Mouse (Mus musculus) lung, embryonic 16.5 days (tissue): Measurements from ENCODE around the gene Arhgef28. TPM values are rescaled to one million over a fixed set of nuclear protein-coding genes. Genes with fewer than 3 reads are reported as not detected.
"Not testable (repeated sequence)": the region's sequence is repeated elsewhere in the genome, so short reads cannot be mapped to it uniquely, and the experiment has no call there.

ENCODE experiments used
- ATAC-seq: fragments of 200-750 bp; cut with Nextera tagmentation; 2 replicates; pipeline ENCODE4 v1.8.0; 2017; ENCODE audit warnings: low read depth, mild to moderate bottlenecking, moderate library complexity
- H3K27ac ChIP-seq: fragments of 300-500 bp; sonication (generic); 2 replicates; pipeline ENCODE4 v1.5.1; 2014; ENCODE audit warnings: mild to moderate bottlenecking, control low read depth, low read length
- H3K27me3 ChIP-seq: fragments of 300-500 bp; sonication (generic); 2 replicates; pipeline ENCODE4 v1.6.1; 2014; ENCODE audit warnings: low read depth, low read length, mixed read lengths; ENCODE audit not compliant: control insufficient read depth, insufficient read depth
- H3K36me3 ChIP-seq: fragments of 300-500 bp; sonication (generic); 2 replicates; pipeline ENCODE4 v1.6.1; 2014; ENCODE audit warnings: low read length; ENCODE audit not compliant: control insufficient read depth, insufficient read depth
- H3K4me1 ChIP-seq: fragments of 300-500 bp; sonication (generic); replicated peaks from 2 replicates; pipeline ENCODE4 v1.6.1; 2014; ENCODE audit warnings: low read length, mixed read lengths; ENCODE audit not compliant: control insufficient read depth, insufficient read depth
- H3K4me2 ChIP-seq: fragments of 300-500 bp; sonication (generic); 2 replicates; pipeline ENCODE4 v1.6.1; 2014; ENCODE audit warnings: low read depth, low read length, control low read depth
- H3K4me3 ChIP-seq: fragments of 300-500 bp; sonication (generic); 2 replicates; pipeline ENCODE4 v1.5.1; 2014; ENCODE audit warnings: mild to moderate bottlenecking, low read length, control low read depth
- H3K9ac ChIP-seq: fragments of 300-500 bp; sonication (generic); 2 replicates; pipeline ENCODE4 v1.6.1; 2014; ENCODE audit warnings: low read length, control low read depth
- H3K9me3 ChIP-seq: fragments of 300-500 bp; sonication (generic); 2 replicates; pipeline ENCODE4 v1.6.1; 2016; ENCODE audit warnings: low read length; ENCODE audit not compliant: control insufficient read depth
- WGBS: fragments of 180-500 bp; shearing (Covaris S2); extraction: QIAGEN DNeasy Blood & Tissue Kit; methylation state at CpG from one replicate; pipeline ENCODE4 v1.1.7; 2014; 5-methylcytosine and 5-hydroxymethylcytosine counted together
- polyA plus RNA-seq: library from polyadenylated mRNA; unstranded; fragments of >200 nt; fragmentation: Nextera tagmentation; extraction: Ambion mirVana; gene quantifications from 2 replicates; pipeline ENCODE4 v1.2.1, GENCODE M21; 2015

The Arhgef28 gene
- polyA plus RNA-seq, 1 experiment from 2014 or later, result 21.7 TPM

DNA sequence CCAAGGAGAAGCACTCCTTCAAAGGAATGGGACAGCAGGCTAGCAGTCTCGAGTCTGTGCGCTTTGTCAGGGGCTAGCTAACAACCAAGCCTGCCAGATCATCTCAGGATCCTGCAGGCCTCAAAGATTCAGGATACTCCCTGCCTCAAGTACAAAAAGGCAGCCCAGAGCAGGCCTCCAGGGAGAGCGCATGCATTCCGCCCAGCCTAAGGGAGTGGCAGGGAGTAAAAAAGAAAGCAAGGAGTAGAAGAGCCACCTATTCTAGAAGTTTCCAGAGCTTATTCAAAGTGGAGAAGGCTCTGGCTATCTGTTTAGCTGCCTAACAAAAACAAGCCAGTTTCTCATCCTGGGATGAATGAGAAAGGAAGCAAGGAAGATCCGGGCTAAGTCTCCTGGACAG, 128.0 kb downstream of the Arhgef28 start:
- no peak overlapping the region for H3K27ac ChIP-seq
- H3K9me3 ChIP-seq, result no peaks in the 10 kb centered on the region
- H3K36me3 ChIP-seq, result no peaks in the 10 kb centered on the region
- H3K4me1 ChIP-seq, result peaks cover 2% of the 10 kb centered on the region; the same call in 1 of the 2 replicates
- H3K4me3 ChIP-seq, result no peak overlapping the region
- H3K27me3 ChIP-seq, result no peaks in the 10 kb centered on the region
- H3K9ac ChIP-seq, result no peak overlapping the region
- WGBS, result 78% methylated on average over 5 of the region's 5 CpGs
- H3K4me2 ChIP-seq, result no peak overlapping the region
- no peak for ATAC-seq

DNA sequence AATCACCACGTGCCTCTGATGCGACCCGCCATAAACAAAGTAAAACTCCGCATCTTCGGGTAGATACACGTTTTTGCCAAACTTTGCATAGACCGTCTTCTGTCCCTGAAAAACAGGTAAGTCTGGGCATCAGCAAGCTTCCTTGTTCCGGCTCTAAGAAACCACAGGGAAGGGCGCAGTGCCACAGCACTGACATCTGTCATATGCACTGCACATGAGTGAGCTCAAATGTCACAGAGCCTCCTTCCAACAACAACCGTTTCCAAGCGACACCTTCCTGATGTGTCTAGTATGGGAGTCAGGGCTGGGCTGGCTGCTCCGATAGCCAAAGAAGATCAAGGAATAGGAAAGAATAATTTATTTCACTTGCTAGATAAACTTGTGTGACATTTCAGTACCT, 129.0 kb downstream of the Arhgef28 start:
- no peak for ATAC-seq
- no peaks in the 10 kb centered on the region for H3K36me3 ChIP-seq
- peaks cover 2% of the 10 kb centered on the region; the same call in 1 of the 2 replicates for H3K4me1 ChIP-seq
- H3K27me3 ChIP-seq, result no peaks in the 10 kb centered on the region
- WGBS, result 85% methylated on average over 12 of the region's 12 CpGs
- H3K27ac ChIP-seq, result no peak overlapping the region
- no peak overlapping the region for H3K4me3 ChIP-seq
- no peak overlapping the region for H3K4me2 ChIP-seq
- no peak overlapping the region for H3K9ac ChIP-seq
- no peaks in the 10 kb centered on the region for H3K9me3 ChIP-seq

DNA sequence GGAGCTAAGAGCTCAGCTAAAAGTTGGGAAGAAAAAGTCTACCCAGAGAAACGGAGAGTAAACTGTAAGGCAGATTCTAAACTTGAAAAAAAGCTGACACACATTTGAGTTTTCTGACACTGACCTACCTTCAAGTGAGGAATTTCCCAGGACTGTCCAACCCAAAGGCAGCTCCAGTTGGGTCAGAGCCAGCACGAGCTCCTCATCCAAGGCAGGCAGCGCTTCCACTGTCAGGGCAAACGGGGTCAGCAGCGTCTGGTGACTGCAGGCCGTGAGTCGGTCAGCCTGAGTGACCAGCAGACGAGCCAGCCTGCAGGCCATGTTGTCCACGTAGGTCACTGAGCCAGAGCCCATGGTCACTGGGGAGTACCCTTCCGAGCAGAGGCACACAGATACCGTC, 131.4 kb downstream of the Arhgef28 start:
- H3K36me3 ChIP-seq, result no peaks in the 10 kb centered on the region
- H3K9me3 ChIP-seq, result no peaks in the 10 kb centered on the region
- no peak overlapping the region for H3K4me3 ChIP-seq
- H3K27ac ChIP-seq, result no peak overlapping the region
- no peak for ATAC-seq
- WGBS, result 63% methylated on average over 11 of the region's 11 CpGs
- no peak overlapping the region for H3K4me2 ChIP-seq
- no peaks in the 10 kb centered on the region for H3K27me3 ChIP-seq
- no peak overlapping the region for H3K9ac ChIP-seq
- H3K4me1 ChIP-seq, result peaks cover under 1% of the 10 kb centered on the region; the same call in 1 of the 2 replicates

DNA sequence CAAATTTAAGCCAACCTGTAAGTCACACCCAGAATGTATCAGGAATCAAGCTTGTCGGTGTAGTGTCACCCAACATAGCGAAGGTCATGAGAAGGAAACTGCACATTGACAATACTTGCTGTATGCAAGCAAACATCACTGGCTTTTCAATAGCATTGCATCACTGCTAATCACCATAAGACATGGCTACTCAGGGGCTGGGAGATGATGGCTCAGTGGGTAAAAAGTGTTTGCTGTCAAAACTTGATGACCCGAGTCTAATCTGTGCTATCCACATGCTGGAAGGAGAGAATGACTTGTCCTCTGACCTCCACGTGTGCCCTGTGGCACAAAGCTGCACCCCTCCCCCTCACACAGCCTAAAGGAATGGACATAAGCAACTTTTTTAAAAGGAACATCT, 133.0 kb downstream of the Arhgef28 start:
- Histone ChIP-seq H3K4me2 (no peak overlapping the region), H3K9ac (no peak overlapping the region), H3K9me3 (no peaks in the 10 kb centered on the region), H3K36me3 (no peaks in the 10 kb centered on the region), H3K4me3 (no peak overlapping the region), H3K4me1 (no peaks in the 10 kb centered on the region; the same call in 1 of the 2 replicates), H3K27ac (no peak overlapping the region), H3K27me3 (no peaks in the 10 kb centered on the region)
- no peak for ATAC-seq
- WGBS, result 74% methylated on average over 4 of the region's 4 CpGs

DNA sequence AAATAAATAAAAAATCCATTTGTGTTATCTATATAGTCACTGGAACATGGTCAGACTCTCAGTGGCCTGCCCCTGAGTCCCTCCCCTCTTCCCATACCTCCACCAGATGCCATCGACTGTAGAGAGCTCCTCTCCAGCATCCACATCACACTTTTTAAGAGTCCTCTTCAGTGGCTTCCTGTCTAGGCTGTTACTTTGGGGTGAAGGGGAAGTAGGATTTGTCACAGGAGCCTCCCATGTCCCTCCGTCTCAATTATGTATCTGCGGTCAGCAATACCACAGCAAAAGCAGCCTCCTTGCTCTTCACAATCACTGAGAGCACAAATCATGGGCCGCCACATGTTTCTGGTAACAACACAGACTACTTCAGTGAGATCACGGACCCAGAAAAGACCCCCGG, 135.8 kb downstream of the Arhgef28 start:
- Histone ChIP-seq H3K9me3 (no peaks in the 10 kb centered on the region), H3K4me3 (no peak overlapping the region), H3K27ac (no peak overlapping the region), H3K27me3 (no peaks in the 10 kb centered on the region), H3K4me2 (no peak overlapping the region), H3K36me3 (no peaks in the 10 kb centered on the region), H3K9ac (no peak overlapping the region), H3K4me1 (no peaks in the 10 kb centered on the region)
- no peak for ATAC-seq
- whole genome bisulfite sequencing, result 88% methylated on average over 6 of the region's 6 CpGs

DNA sequence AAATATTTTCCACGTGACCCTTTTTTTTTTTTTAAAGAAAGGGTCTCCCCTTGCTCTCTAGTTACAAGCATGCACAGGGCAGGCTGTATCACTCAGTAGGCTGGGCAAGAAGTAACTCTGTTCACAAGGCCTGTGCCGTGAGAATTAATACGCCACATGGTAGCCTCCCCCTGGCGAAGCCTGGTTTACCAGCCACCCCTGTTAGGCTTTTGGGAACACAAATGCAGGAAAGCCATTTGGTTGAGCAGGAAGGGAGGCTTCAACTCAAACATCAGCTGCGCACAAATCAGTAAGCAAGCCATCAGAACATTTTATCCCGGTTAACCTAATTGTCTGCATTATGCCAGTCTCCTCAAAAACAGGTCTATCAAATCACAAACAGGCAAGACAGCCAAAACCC, 136.6 kb downstream of the Arhgef28 start:
- ATAC-seq, result no peak
- no peaks in the 10 kb centered on the region for H3K27me3 ChIP-seq
- 88% methylated on average over 6 of the region's 6 CpGs for WGBS
- H3K4me1 ChIP-seq, result no peaks in the 10 kb centered on the region
- no peak overlapping the region for H3K9ac ChIP-seq
- H3K4me3 ChIP-seq, result no peak overlapping the region
- no peaks in the 10 kb centered on the region for H3K36me3 ChIP-seq
- H3K9me3 ChIP-seq, result no peaks in the 10 kb centered on the region
- H3K4me2 ChIP-seq, result no peak overlapping the region
- no peak overlapping the region for H3K27ac ChIP-seq

DNA sequence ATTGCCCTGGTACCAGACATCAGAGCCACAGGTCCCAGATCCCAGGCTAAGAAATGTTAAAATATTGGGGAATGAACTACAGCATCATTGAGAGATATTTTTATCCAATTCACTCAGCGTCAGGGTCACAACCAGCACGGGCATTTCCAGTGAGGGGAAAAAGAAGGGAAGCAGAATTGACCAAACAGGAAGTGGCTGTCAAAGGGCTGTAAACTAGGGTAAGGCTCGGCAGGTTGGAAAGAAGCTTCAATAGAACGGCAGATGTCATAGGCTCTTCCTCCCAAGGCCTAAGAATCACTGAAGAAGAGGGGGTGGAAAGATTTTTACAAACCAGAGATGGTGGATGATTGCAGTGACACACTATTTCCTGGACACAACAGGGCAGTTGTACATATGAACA, 143.4 kb downstream of the Arhgef28 start:
- no peak overlapping the region for H3K9ac ChIP-seq
- H3K4me1 ChIP-seq, result no peaks in the 10 kb centered on the region
- H3K27me3 ChIP-seq, result no peaks in the 10 kb centered on the region
- no peaks in the 10 kb centered on the region for H3K36me3 ChIP-seq
- no peaks in the 10 kb centered on the region for H3K9me3 ChIP-seq
- no peak overlapping the region for H3K4me2 ChIP-seq
- WGBS, result 49% methylated on average over 4 of the region's 4 CpGs
- no peak overlapping the region for H3K4me3 ChIP-seq
- no peak overlapping the region for H3K27ac ChIP-seq
- no peak for ATAC-seq

DNA sequence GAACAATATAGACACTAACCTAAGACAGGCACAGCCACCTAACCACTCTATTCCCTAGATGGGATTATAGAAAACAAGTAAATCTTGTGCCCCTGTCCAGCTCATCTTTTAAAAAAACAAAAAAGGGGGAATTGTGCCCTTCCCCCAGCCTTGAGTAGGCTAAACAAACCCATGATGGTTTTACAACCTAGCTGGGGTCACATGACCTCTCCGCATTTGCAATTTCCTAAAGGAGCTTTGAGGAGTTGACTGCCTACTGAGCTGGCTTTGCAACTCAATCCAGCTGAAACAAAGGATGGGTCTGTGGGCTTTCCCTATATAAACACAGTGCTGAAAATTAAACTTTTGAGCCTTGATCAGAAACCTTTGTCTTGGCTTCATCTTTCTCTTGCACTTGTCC, 146.1 kb downstream of the Arhgef28 start:
- not testable (repeated sequence) for H3K36me3 ChIP-seq, H3K9ac ChIP-seq, H3K4me3 ChIP-seq, H3K27ac ChIP-seq, H3K4me1 ChIP-seq, H3K4me2 ChIP-seq, ATAC-seq, H3K9me3 ChIP-seq, H3K27me3 ChIP-seq
- WGBS, result 76% methylated on average over 1 of the region's 1 CpGs

DNA sequence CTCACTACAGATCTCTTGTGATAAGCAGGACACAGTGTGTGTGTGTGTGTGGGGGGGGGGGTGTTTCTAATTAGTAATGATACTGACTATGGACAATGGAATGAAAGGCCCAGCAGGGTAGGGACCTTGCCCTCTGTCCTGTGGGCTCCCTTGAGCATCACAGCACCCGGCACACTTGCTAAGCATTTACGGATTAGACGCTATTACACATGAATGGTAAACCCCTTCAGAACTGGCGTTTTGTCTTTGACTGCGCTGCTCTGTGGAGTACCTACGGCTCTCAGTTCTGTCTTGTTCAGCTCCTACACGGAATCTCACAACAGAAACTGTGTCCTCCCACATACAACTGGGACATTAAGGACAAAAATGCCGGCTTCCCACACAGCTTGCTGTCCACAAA, 151.0 kb downstream of the Arhgef28 start:
- H3K9ac ChIP-seq, result no peak overlapping the region
- 88% methylated on average over 8 of the region's 8 CpGs for WGBS
- no peaks in the 10 kb centered on the region for H3K27me3 ChIP-seq
- ATAC-seq, result no peak
- H3K4me1 ChIP-seq, result no peaks in the 10 kb centered on the region; the same call in 1 of the 2 replicates
- H3K9me3 ChIP-seq, result no peaks in the 10 kb centered on the region; the same call in 1 of the 2 replicates
- H3K27ac ChIP-seq, result no peak overlapping the region
- H3K4me2 ChIP-seq, result no peak overlapping the region
- no peak overlapping the region for H3K4me3 ChIP-seq
- H3K36me3 ChIP-seq, result no peaks in the 10 kb centered on the region

DNA sequence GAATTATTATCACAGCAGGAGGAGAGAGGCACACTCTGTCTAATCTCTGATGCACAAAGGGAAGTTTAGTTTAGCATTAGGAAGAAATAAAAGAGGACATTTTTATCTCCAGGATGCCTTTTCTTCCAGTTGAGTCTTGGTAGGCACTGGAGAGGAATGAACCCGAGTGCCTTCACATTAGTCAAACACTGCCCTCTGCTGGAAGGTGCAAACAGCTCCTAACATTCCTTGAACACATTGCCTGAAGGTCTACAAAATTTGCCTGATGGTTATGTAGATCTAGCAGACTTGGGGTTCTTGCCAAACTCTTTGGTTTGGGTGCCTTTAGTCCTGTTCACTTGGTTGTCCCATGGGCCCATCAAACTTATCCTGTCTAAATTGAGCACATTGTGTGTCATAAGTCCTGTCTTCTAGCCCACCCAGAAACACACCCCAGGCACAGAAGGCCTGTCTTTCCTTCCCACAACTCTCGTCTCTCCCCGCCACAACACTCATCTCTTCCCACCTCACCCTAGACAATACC, 165.6 kb downstream of the Arhgef28 start:
- H3K4me2 ChIP-seq, result no peak overlapping the region
- no peak overlapping the region for H3K4me3 ChIP-seq
- H3K27me3 ChIP-seq, result no peaks in the 10 kb centered on the region
- ATAC-seq, result no peak
- no peaks in the 10 kb centered on the region for H3K9me3 ChIP-seq
- no peak overlapping the region for H3K9ac ChIP-seq
- 60% methylated on average over 3 of the region's 3 CpGs for WGBS
- no peaks in the 10 kb centered on the region for H3K36me3 ChIP-seq
- H3K27ac ChIP-seq, result no peak overlapping the region
- no peaks in the 10 kb centered on the region for H3K4me1 ChIP-seq
